Mouse (Mus musculus) bone marrow macrophage, adult 2 months (primary cell): ENCODE measurements around the gene Syn3.

Experiments used
- CTCF ChIP-seq: IDR thresholded peaks from 2 replicates; pipeline ENCODE4 v1.5.1; 2012; ENCODE audit warnings: low read depth, mild to moderate bottlenecking, low read length, moderate library complexity
- POLR2A ChIP-seq: IDR thresholded peaks from 2 replicates; pipeline ENCODE4 v1.6.1; 2012; ENCODE audit warnings: mild to moderate bottlenecking, low read depth, low read length, borderline replicate concordance

DNA sequence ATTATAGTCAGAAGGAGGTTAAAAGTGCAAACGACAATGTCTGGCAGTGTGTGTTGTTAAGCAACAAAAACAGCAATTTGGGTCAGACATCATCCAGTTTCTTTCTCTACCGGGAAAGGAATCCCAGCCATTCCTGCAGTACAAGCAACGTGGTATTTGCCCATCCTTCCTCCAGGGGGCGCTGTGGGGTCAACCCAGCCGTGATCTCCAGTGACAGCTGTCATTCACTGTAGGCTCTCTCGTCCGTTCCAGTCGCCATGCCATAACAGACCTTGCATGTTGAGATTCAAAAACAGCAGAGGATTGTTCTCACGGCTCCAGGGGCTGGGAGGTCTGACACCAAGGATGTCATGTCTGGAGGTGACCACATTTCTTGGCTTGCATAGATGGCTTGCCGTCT lies 406.8 kb downstream of the Syn3 start:
- no peak for TF ChIP-seq POLR2A
- peak; percentile 48 for TF ChIP-seq CTCF
